19 mouse cellular contexts compared by ENCODE assay signal in genomic region chr11:115749834-115750233, GRCm38 (mm10). TPM values are rescaled to one million over a fixed set of nuclear protein-coding genes. Genes with fewer than 3 reads are reported as not detected.
DNase-seq lines count a peak whose midpoint lies in the region; ATAC-seq and TF ChIP-seq lines count a peak whose summit lies in the region.
"Had no signal": no experiment of that assay in that cellular context is flagged by ENCODE, and none has a peak within 500 bp of the region (broad histone marks: within the 10 kb centered on the region; RNA-seq: fewer than 3 reads in every experiment).

No protein-coding gene starts in this region.

- peak; percentile 16 for DNase-seq in cerebellum, adult 8-10 months
- DNase-seq in cerebellum, adult 11 months, result no peak
- DNase-seq in forebrain, postnatal 0 days, result no peak
- DNase-seq in cerebellum, postnatal 10 days, result peak; percentile 19 to 31
- DNase-seq in liver, result no peak
- DNase-seq: adrenal gland, postnatal 14 days; gastrocnemius, postnatal 14 days; heart, adult 2 months; heart, postnatal 14 days; kidney, adult 11 months; kidney, adult 9 months had no signal

- H3K27me3 ChIP-seq in forebrain, postnatal 0 days (ENCODE audit: insufficient read depth, low read length), result no peaks in the 10 kb centered on the region
- no peaks in the 10 kb centered on the region for H3K27me3 ChIP-seq in forebrain, embryonic 16.5 days (replicated peaks; ENCODE audit: control insufficient read depth, insufficient read depth, low read length)
- H3K27me3 ChIP-seq: heart, embryonic 15.5 days; hindbrain, embryonic 13.5 days; Patski had no signal

- peak; percentile 61; the same call in 1 of the 2 replicates for ATAC-seq in forebrain, postnatal 0 days
- no peak for ATAC-seq in forebrain, embryonic 16.5 days
- ATAC-seq: activated CD4-positive, CD25-positive, alpha-beta regulatory T cell, adult 4 months; hindbrain, postnatal 0 days; Patski had no signal

- H3K9me3 ChIP-seq in forebrain, postnatal 0 days (ENCODE audit: low read length), result no peaks in the 10 kb centered on the region
- no peaks in the 10 kb centered on the region for H3K9me3 ChIP-seq in forebrain, embryonic 16.5 days (ENCODE audit: control insufficient read depth, low read length)
- H3K9me3 ChIP-seq: embryonic facial prominence, embryonic 10.5 days; heart, embryonic 15.5 days; hindbrain, embryonic 13.5 days had no signal

- H3K4me2 ChIP-seq in forebrain, postnatal 0 days (ENCODE audit: low read depth), result no peak overlapping the region
- no peak overlapping the region for H3K4me2 ChIP-seq in forebrain, embryonic 16.5 days (ENCODE audit: low read length)
- H3K4me2 ChIP-seq: heart, embryonic 11.5 days; heart, embryonic 15.5 days; hindbrain, embryonic 13.5 days had no signal

- H3K27ac ChIP-seq in forebrain, postnatal 0 days (ENCODE audit: low read depth, low read length), result no peak overlapping the region
- no peak overlapping the region for H3K27ac ChIP-seq in forebrain, embryonic 16.5 days (ENCODE audit: low read length)
- H3K27ac ChIP-seq: embryonic facial prominence, embryonic 10.5 days; heart, adult 2 months; heart, embryonic 15.5 days; hindbrain, embryonic 13.5 days; hindbrain, postnatal 0 days had no signal

- TF ChIP-seq CTCF in forebrain, postnatal 0 days (IDR thresholded peaks at IDR 0.05; ENCODE audit: low read depth), result no peak

- H3K9ac ChIP-seq in forebrain, postnatal 0 days, result no peak overlapping the region
- H3K9ac ChIP-seq in forebrain, embryonic 16.5 days (replicated peaks; ENCODE audit: low read depth, low read length), result no peak overlapping the region
- H3K9ac ChIP-seq: heart, embryonic 15.5 days; hindbrain, embryonic 13.5 days had no signal

- H3K4me3 ChIP-seq in forebrain, postnatal 0 days (ENCODE audit: low read depth, low read length), result no peak overlapping the region
- H3K4me3 ChIP-seq in forebrain, embryonic 16.5 days (replicated peaks; ENCODE audit: low read length), result no peak overlapping the region
- H3K4me3 ChIP-seq: embryonic facial prominence, embryonic 10.5 days; heart, adult 2 months; heart, embryonic 15.5 days; hindbrain, embryonic 13.5 days had no signal

- no peaks in the 10 kb centered on the region for H3K4me1 ChIP-seq in forebrain, postnatal 0 days (ENCODE audit: insufficient read depth)
- H3K4me1 ChIP-seq in forebrain, embryonic 16.5 days (replicated peaks; ENCODE audit: control insufficient read depth, insufficient read depth, low read length), result peaks cover 4% of the 10 kb centered on the region; the same call in 1 of the 2 replicates

- 59% methylated on average over 5 of the region's 5 CpGs for WGBS in forebrain, postnatal 0 days
- 69% methylated on average over 5 of the region's 5 CpGs for WGBS in forebrain, embryonic 16.5 days

- no peaks in the 10 kb centered on the region for H3K36me3 ChIP-seq in forebrain, postnatal 0 days (ENCODE audit: insufficient read depth)
- no peaks in the 10 kb centered on the region for H3K36me3 ChIP-seq in forebrain, embryonic 16.5 days (ENCODE audit: control insufficient read depth, insufficient read depth)
- H3K36me3 ChIP-seq: embryonic facial prominence, embryonic 10.5 days; heart, embryonic 15.5 days; hindbrain, embryonic 13.5 days had no signal

RNA-seq across cellular contexts. Expression of gene Tmem94, which starts 15.4 kb away (rescaled TPM):
- total RNA-seq in forebrain, postnatal 0 days (2014; rRNA removed), result 16.7 and 19.3 TPM in 2 replicates
- 12.1 and 14.9 TPM in 2 replicates for polyA plus RNA-seq in forebrain, postnatal 0 days (2015; fragmentation: Nextera tagmentation; extraction: Ambion mirVana)
- polyA plus RNA-seq in forebrain, embryonic 16.5 days (2015; fragmentation: Nextera tagmentation; extraction: Ambion mirVana), result 29.1 and 29.8 TPM in 2 replicates

RNA-seq across cellular contexts. Expression of gene Grb2, which starts 41.4 kb away (rescaled TPM):
- total RNA-seq in forebrain, postnatal 0 days (2014; rRNA removed), result 88.2 and 91.9 TPM in 2 replicates
- polyA plus RNA-seq in forebrain, postnatal 0 days (2015; fragmentation: Nextera tagmentation; extraction: Ambion mirVana), result 153 and 162 TPM in 2 replicates
- 188 and 194 TPM in 2 replicates for polyA plus RNA-seq in forebrain, embryonic 16.5 days (2015; fragmentation: Nextera tagmentation; extraction: Ambion mirVana)

Comparison
In these comparisons a context has a peak if more than half of its experiments do, and no peak if none do; other contexts are left out.
1. DNase-seq: peak in cerebellum, adult 8-10 months (single experiment) and cerebellum, postnatal 10 days (2 of 2); none in cerebellum, adult 11 months (single experiment), forebrain, postnatal 0 days (single experiment) and liver (single experiment).